Mouse (Mus musculus) cerebellum, postnatal 10 days (tissue): ENCODE results near the gene Ppp6r3.

Source experiments
- DNase-seq, 2 experiments: peaks; one replicate each; pipeline ENCODE4 v3.0.0; 2021; ENCODE audit warnings: mixed read lengths in 2 of 2

Ppp6r3 gene

DNA sequence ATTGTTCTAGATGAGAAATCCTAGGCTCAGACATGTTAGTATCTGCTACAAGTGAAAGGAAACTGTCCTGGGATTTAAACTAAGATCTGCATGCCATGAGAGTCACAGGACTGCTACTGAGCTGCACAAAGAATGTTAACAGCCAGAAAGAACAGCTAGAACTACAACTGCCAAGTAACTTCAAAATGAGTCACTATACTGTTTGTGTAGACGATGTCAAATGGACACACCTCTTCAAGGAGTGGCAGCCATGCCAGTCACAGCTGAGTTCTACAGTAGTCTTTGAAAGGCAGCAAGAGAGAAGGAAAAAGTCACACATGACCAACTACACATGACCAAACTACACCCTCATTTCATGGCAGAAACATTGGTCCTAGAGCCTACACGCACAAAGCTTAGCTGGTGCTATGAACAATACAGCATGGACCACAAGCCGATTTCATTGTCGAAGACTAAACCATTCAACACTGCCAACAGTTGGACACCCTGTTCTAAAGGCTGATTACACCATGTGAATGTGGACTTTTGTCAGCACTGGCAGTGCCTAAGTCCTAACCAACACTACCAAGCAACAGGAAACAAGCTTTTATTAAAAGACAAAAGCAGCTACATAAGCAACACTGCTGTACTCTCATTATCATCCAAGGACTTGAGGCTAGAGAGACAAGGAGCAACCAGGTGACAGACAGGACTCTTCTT lies 55.9 kb downstream of the Ppp6r3 start:
- no peak for DNase-seq

DNA sequence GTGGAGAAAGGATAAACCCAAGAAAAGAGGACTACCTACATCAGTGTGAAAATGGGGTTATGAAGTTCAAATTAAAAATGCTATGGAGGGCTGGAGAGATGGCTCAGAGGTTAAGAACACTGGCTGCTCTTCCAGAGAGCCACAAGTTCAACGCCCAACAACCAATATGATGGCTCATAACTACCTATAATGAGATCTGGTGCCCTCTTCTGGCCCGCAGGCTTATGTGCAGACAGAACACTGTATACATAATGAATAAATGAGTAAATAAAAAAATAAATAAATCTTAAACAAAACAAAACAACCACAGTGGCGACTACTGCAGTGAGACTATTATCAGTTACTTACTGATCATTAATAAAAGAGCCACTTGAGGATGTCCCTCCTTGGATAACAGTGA lies 78.3 kb downstream of the Ppp6r3 start:
- peak in 1 of 2 experiments; percentile 8 for DNase-seq

DNA sequence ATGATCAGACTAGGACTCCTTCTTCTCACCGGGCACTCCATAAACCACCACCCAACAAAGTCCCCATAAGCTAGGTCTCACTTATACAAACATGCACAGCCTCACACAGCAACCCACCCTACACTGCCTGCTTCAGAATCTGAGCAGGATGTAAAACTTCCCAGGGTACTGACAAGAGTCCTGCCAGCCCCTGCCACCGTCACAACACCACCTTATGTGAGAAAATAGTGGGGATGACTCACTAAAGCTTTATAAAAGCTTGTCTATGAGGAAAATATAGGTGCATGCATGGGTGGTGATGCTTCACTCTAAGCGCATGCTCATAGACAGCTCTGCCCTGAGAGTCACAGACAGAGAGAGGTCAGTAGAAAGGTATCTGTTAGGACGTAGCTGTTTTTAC lies 85.7 kb downstream of the Ppp6r3 start:
- no peak for DNase-seq

DNA sequence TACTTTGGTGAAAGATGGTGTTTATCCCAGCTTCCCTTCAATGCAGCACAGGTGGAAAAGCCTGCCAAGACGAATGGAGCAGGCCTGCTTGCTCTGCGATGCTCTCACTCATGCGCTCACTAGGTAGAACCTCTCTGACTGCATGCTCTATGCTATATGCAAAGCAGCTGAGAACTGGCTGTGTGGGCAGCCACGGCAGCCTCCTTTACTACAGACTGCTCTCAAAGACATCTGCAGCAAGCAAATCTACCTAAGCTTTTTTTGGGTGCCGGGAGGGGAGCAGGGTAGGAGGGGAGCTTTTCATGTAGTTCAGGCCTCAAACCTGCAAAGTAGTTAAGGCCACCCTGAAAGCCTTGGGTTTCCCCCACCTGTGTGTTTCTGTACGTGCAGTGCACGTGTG lies 92.7 kb downstream of the Ppp6r3 start:
- no peak for DNase-seq

DNA sequence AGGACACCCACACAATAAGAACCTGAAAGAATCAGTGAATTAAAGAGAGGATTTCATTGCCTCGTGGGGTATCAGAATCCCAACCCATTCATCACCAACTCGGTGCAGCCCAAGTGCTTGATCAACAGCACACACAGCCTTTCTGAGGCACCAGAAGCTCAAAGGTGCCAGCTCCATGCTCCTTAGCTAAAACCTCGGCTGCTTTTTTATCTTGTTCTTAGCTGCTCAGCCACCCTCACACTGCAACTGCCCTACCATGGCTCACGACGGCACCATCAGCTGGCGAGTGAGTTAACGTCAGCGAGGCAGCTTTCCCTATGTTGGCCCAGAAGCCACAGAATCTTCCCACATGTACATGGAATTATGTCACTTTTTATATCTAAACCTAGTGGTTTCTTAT lies 95.4 kb downstream of the Ppp6r3 start:
- DNase-seq, result no peak

DNA sequence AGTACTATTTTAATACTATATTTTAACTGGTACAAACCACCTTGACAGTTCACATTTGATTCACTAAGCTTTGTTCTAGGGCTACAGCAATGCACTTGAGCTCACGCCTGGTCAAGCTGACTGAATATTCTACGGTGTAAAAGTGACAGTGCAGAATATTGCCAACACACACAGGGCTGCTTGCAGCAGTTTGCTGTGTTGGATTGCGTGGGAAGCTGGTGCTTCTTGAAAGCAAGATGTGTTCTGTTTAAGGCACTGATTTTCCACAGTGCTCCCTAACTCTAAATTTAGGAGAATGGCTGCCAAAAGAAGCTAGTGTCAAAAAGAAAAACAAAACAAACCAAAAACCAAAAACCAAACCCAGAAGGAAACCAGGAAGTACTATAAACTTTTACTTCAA lies 98.6 kb downstream of the Ppp6r3 start:
- DNase-seq, result no peak

DNA sequence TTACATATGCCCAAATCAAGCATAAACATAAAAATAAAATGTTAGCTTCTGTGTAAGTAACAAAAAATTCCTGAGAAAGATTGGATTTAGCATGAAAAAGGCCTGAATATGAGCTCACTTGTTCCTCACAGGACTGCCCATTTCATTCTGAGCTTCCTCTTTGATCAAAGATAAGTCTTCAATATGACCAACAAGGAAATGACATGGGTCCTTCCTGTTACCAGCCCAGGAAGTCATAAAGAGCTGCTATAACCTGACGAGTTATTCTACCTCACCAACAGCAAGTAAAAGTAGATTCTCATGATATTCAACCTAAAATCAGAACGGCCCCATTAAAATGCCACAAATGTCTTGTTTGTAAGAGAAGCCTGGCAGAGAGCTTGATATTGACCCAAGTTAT lies 104.3 kb downstream of the Ppp6r3 start:
- no peak for DNase-seq

DNA sequence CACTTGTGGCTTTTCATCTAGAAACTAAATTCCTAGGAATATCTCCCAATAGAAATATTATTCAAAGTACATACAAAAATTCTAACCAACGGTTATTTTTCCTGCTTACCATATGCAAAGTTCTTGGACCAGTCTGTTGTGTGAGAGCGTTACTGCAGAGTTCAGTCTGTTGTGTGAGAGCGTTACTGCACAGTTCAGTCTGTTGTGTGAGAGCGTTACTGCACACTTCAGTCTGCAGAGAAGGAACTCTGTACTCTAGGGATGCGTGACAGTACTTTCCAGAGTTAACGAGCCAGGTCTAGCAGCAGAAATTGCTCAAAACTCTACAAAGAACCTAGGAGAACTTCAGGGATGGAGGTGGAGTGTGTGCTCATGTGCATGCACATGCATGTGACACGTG lies 108.0 kb downstream of the Ppp6r3 start:
- DNase-seq, result no peak

DNA sequence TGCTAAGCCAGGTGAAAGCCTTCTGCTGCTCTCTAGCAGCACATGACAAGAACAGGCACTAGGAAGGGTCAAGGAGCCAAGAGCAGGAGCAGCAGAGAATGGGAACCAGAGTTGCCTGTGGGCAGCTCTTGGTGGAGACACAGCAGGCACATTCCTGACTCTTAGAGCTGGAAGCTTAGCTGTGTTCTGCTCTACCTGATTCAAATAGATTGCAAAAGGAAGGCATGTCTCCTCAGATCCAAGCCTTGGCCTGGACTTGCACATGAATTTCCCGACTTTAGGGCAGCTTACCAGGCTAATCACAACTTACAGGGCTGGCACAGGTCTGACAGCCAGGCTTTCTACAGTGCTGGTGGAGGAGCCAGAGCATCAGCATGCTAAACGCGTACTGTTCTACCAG lies 115.6 kb downstream of the Ppp6r3 start:
- DNase-seq, result no peak

DNA sequence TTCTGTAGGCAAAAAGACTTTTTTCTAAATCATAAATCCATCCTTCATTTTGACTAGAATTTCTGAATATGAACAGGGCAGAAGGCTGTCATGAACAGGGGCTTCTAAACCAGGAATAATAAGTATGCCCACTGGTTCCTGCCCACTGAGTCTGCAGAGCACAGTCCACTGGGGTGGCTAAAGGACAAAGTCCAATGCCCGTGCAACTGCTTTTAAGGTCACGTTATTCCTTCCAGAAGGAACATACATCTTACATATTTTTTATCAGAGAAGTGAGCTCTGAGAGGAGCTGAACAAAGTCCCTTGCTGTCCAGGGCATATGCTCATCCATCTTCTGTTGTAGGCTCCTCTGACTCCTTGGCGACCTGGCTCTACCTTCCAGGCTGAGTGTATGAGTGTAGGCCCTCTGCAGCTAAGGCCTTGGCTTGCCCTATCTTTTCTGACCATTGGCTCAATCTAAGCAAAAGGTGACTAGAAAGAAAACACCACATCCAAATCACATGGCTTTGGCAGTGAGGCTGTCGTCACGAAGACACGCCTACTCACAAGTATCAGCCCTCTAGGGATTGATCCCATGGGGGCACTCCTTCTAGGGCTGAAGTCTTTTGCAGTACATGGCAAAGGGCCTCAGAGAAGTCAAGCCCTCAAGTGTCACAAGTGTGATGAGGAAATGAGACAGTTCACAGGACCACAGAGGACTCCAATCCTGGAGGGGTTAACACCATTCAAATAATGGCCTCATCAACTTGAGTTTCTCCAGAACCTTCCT lies 117.0 kb downstream of the Ppp6r3 start:
- no peak for DNase-seq

DNA sequence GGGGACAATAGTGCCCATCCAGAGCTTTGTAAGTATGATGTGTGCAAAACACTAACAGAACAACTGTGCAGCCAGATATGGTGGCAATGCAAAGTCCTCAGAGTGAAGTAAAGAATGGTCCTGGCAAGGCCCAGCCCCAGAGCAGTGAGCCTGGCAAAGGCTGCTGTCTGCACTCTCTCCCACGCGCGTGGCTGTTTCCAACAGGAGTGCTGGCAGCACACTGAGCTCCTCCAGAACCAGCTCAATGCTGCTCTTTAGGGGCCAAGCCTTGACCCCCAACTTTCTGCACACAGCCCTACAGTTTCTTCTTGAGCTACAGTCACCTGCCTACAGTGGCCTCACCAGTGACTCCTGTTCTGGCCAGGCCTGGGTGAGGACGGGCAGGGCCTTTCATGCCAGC lies 117.8 kb downstream of the Ppp6r3 start:
- no peak for DNase-seq

DNA sequence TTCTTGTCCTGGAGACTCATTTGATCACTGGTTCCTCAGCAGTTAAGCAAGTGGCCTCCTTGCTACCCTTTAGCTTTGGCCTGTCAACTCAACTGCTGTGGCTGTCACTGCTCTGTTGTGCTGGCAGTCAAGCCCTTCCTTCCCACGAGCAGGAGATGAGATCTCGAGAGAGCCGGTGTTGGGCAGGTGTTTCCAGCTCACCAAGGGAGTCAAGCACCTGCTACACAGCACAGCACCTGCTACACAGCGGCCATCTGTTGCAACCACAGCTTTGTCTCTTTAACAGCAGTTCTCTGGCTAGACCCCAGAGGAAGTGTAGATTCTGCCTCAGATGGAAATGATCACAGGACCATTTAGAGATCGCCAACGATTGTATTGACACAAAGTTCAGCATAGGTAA lies 123.9 kb downstream of the Ppp6r3 start:
- no peak for DNase-seq

DNA sequence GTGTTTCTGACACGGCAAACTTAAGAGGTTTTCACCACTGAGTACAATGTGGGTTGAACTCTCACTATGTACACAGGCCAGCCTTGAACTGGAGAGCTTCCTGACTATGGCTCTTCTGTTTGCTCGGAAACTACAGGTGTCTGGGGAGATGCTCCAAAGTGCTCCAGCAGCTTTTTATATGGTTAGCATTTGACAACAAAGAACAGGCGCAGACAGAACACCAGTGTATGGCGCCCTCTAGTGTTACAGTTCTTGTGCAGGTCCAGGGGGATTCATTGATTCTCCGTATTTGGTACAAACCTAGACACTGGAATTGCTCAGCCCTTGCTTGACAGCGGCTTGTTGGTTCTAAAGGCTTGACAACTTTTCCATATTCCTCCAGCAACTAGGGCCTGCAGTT lies 124.4 kb downstream of the Ppp6r3 start:
- DNase-seq, result peak; percentile 88 to 95

DNA sequence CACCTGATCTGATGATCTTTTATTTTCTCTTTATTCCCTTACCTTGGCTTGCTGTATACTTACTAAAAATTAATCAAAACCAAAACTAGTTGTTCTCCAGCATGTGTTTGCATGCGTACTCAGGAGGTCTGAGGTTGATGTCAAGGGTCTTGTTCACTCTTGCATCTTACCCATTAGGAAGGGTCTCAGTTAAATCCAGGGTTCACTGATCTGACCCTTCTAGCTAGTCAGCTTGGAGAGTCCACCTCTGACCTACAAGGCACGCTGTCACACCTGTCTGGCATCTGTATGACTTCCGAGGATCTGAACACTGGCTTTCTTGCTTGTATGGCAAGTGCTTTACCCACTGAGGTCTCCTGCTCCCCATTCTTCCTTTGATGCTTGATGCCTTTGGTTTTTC lies 124.8 kb downstream of the Ppp6r3 start:
- DNase-seq, result no peak

DNA sequence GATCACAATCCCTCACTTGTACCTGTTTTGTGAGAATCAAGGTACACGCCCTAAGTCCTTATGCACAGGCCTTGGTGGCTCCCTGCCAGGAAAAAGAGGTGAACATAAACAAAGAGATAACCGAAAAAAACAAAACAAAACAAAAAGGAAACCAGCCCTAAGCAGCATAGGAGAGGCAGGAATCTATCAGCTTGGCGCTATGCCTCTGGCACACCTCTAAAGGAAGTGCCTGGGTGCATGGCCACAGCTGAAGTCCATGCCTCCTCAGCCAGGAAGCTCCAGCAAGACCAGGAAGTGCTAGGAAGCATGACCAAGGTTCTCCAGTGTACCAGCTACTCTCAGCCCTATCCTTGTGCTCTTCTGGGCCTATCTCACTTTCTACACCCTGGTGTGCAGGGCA lies 126.3 kb downstream of the Ppp6r3 start:
- peak in 1 of 2 experiments; percentile 35 for DNase-seq

DNA sequence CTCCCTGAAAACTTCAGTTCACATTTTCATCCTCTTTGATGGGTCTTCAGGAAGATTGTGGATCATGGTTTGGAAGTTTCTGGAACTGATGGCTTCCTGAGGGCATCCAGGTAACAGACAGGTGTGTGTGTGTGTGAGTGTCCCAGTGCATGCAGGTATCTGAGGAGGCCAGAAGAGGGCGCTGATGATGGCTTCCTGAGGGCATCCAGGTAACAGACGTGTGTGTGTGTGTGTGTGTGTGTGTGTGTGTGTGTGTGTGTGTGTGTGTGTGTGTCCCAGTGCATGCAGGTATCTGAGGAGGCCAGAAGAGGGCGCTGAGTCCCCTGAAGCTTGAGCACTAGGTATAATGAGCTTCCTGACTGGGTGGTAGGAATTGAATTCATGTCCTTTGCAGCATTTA lies 128.2 kb downstream of the Ppp6r3 start:
- no peak for DNase-seq

DNA sequence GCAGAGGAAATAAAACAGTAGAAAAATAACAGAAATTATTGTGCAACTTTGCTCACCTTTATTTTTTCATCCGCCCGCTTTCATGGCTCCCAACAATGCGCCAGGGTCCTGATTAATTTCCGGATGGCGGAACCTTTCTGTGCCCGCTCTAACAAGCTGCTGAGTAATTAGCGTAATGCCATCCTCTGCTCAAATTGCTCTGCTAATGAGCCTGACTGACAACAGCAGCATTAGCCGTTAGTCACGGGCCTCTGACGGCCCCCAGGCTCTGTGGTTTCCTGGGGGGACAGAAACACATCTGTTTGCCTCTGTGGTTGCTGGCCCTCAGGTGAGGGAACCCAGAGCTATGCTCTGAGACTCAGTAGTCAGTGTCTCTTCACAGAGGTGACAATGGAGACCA lies 134.5 kb downstream of the Ppp6r3 start:
- no peak for DNase-seq

DNA sequence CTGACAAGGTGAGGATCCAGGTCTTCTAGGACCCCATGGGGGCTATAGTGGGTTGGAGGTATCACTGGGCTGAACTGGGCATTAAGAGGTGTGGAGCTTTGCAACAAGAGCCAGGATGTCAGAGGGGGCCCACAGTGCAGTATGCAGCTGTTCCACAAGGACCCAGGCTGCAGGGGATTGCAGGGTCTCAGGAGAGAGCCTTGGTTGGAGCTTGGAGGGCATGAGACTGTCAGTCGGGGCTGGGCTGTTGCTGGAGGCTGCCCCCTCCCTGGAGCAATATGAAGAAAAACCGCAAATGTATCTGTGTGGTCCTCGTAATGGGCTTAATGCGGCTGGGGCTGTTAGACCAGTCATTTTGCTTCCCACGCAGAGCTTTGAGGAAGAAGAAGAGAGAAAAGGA lies 134.9 kb downstream of the Ppp6r3 start:
- DNase-seq, result no peak

DNA sequence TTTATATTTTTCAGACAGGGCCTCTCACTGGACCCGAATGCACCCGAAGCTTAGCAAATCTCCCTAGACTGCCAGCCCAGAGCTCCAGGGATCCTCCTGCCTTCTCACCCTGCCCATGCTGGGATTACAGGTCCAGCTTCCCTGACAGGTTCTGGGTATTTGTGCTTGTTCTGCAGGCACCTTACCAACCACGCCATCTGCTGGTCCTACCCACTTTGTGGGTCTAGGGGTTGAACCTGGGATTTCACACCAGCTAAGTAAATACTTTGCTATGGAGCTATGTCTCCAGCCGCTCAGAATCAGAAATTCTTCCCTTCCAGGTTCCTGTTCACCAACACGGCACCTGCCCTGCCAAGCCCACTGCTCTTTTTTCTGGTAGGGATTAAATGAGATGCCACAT lies 137.6 kb downstream of the Ppp6r3 start:
- DNase-seq, result peak in 1 of 2 experiments; percentile 40

DNA sequence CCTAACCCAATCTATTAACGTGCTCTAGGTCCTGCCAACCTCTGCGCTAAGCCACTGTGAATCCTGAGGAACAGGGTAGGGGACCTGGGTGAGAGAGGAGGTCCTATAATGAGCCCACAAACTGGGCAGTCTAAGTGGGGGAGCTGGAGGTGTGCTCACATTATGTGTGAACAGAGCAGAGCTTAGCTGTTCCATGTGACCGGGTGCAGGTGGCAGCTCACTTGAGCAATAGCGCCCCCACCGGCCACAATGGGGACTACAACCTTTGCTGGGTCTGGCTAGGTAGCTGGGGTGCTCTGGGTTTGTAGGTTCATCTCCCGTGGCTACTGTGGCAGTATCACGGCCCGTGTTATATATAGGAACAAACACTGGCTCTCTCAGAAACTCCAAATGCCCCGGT lies 138.7 kb downstream of the Ppp6r3 start:
- DNase-seq, result peak; percentile 55 to 71

DNA sequence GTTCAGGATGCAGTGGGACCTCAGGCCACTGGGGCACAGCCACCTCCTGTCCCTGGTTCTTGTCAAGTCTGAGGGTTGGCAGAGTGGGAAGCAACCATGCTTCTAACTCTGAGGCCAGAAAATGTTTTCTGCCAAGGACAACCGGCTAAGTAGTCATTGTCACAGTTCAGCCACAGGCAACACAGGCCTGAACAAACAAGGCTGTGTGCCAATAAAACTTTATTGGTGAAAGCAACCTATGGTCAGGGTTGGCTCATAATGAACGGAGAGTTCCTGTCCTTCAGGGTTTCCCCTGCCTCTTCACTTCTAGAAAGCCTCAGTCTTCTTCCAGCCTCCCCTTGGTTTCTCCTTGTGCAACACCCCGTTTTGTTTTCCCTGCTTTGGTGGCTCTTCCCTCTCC lies 139.7 kb downstream of the Ppp6r3 start:
- no peak for DNase-seq

DNA sequence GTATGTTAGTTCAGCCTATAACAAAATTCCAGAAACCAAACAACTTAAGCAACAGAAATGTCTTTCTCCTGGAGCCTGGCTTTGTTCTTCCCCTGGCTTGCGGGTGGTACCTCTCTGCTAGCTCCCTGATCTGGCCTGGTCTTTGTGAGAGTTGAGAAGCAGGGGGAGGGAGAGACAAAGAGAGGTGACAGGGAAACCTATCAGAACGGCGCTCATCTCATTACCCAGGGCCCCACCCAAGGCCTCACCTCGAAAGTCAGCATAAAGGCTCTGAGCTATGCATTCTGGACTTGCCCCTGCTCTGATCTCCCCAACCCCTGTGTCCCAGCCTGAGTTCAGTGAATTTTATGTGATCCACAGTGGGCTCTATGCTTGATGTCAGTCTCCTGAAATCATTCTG lies 140.9 kb downstream of the Ppp6r3 start:
- no peak for DNase-seq

DNA sequence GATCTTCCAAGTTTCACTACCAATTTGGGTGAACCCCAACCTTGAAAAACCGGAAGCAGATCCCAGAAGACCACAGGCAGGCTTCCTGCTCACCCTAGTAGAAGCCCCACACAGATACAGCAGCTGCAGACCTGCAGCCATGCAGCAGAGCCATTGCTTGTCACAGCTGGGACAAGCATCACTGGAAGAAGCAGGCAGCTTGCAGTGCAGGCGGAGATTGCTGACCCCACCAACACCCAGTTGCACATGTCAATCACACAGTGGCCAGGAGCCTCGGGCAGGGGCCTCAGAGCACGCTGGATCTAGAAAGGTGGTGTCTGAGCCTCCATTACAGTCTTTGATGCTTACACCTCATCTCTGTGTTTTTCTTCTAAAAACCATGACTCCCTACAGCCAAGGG lies 141.4 kb downstream of the Ppp6r3 start:
- DNase-seq, result no peak

DNA sequence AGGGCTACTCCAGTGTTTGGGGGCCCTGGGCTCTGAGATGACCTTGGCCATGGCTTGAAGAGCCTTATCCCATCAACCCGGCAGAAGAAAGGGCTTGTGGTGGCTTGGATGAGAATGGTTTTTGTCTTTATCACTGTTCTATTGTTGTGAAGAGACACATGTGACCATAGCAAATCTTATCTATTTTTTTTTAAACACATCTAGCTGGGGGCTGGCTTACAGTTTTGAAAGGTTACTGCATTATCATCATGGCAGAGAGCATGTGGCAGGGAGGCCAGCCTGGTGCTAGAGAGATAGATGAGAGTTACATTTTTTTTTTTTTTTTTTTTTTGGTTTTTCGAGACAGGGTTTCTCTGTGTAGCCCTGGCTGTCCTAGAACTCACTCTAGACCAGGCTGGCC lies 143.6 kb downstream of the Ppp6r3 start:
- no peak for DNase-seq

DNA sequence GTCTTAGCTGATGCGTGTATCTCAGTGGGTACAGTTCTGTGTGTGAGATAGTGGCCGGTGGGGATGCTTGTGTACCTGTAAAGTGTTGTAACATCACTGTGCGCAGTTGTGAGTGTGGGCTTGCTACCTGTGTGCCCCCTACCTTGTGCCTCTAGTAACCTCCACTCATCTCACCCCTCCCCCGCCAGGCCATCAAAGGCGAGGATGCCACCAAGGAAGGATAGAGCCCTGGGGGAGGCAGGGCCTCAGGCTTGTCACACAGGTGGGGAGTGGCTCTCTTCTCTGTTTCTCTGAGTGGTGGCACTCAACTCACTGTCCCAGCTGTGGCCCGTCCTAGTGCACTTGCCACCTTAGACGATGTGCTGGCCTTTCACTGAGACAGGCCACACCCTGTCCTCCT lies 144.5 kb downstream of the Ppp6r3 start:
- no peak for DNase-seq
